Mouse (Mus musculus) adrenal gland, adult 2 months (tissue): ENCODE measurements around the gene Btnl4. TPM values are rescaled to one million over a fixed set of nuclear protein-coding genes. Genes with fewer than 3 reads are reported as not detected.
"Not testable (repeated sequence)": the region's sequence is repeated elsewhere in the genome, so short reads cannot be mapped to it uniquely, and the experiment has no call there.

Experiments
- DNase-seq: peaks from one replicate; pipeline ENCODE4 v3.0.0; 2021
- long read RNA-seq: library from polyadenylated mRNA; stranded (forward); transcript quantifications from one replicate; pipeline ENCODE4 v2.0.0, GENCODE M21; 2021
- polyA plus RNA-seq: library from polyadenylated mRNA; depleted of rRNA; stranded (reverse); fragments of >200 nt; gene quantifications from 2 replicates; pipeline ENCODE4 v1.2.3, GENCODE M21; 2012; rRNA removed
- total RNA-seq, 2 experiments: library from RNA; stranded (reverse); gene quantifications; 2 replicates each; pipeline ENCODE4 v1.2.3; 2021

Btnl4 gene
- not detected for total RNA-seq
- polyA plus RNA-seq = 0.06 TPM in 2 replicates
- long read RNA-seq = 0 reads

DNA sequence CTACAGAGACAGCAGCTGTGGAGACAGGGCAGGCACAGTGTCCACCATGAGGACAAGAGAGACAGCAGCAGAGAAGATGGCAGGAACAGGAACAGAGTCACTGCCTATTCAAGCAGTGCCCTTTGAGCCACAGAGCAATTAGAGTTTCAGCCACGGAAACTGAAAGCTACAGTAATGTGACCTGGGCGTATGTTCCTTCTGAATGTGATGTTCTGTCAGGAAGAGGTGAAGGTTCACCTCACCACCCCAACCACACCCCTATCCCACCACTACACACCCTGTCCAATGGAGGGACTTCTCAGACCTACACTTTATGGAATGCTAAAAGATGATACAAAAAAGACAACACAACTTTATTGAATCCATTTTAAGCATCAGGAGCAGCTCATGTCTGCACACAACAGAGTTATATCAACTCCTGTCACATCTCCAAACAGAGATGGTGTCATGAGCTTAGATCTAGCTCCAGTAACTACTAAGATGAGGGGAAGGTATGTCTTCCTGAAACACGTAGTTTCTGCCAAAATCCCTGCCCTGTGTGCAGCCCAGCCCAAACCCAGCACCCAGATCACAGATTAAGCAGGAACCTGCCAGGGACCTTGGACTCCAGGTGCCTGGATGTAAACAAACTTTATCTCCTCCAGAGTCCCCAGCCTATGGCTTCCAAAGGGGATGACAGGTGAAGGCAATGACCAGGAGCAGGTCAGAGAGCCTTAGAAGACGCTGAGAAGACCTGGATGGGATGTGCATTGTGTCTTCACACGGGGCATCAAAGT is at the start of gene Btnl4:
Gene Btnl4, minus strand, starts transcription at position 81 of the 776 bp plus-strand sequence.
- not testable (repeated sequence) for DNase-seq

DNA sequence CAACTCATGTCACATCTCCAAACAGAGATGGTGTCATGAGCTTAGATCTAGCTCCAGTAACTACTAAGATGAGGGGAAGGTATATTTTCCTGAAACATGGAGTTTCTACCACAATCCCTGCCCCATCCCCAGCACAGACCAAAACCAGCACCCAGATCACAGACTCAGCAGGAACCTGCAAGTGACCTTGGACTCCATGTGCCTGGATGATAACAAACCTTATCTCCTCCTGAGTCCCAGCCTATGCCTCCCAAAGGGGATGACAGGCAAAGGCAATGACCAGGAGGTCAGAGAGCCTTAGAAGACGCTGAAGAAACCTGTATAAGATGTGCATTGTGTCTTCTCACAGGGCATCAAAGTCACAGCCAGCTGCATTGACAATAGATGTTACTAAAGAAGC is 41.9 kb upstream of the Btnl4 start:
- DNase-seq = no peak

GRCm38 (mm10) chr17:34518571-34518970 is 41.5 kb upstream of the Btnl4 start:
- not testable (repeated sequence) for DNase-seq

GRCm38 (mm10) chr17:34517795-34518194 is 40.7 kb upstream of the Btnl4 start:
- DNase-seq = no peak

DNA sequence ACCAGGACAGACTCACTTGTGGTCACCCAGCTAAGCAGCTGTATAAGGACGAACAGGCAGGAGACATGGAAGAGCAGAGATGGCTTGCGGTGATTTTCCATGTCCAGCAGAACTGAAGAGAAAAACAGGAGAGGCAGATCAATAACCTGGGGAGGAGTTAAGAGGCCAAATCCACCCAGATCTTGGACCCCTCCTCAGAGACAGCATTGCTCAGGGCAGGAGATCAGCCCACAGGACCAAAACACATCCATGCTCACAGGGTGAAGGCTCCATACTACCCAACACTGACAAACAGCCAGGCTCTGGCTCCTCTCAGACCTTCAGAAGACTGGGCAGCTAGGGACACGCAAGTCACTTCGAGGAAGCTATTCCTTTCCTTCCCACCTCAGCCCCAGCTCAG is 40.1 kb upstream of the Btnl4 start, which contains the start of gene Btnl6:
Gene Btnl6, minus strand, starts transcription at position 101 of the 400 bp plus-strand sequence.
- no peak for DNase-seq

DNA sequence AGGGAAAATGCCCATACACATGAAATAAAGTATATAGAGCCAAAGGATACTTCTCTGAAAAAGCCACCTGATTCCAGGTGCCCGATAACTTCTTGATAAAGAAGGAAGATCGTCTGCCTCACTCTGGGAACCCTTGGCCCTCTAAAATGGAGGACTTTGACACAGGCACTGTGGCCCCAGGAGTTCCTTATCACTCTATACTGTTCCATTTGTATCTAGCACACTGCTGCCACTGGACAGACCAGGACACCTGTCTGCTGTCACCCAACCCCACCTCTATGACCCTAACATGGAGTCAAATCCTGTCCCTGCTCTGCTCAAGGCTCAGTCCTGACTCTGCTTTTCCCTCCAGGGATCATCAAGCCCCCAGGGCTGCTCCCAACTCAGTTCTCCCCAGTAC is 39.4 kb upstream of the Btnl4 start:
- DNase-seq = no peak

- not testable (repeated sequence) for DNase-seq
Measured at GRCm38 (mm10) chr17:34511723-34512122, 34.6 kb upstream of the Btnl4 start.

DNA sequence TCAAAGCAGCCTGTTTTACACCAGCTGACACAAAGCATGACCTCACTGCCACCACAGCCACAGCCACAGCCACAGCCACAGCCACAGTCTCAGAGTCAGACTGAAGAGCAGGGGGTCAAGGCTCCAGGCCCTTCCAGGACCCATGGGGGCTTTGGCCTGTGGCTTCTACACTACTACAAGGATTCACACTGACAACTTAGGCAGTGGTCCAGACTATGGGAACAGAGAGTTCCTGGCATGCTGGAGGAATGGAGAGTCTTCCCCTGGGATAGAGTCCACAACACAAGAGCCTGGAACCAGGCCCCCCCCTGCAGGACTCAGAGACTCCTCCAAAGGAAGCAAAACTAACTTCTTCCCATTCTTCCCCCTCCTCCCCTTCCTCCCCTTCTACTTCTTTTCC is 30.5 kb upstream of the Btnl4 start:
- DNase-seq = no peak

DNA sequence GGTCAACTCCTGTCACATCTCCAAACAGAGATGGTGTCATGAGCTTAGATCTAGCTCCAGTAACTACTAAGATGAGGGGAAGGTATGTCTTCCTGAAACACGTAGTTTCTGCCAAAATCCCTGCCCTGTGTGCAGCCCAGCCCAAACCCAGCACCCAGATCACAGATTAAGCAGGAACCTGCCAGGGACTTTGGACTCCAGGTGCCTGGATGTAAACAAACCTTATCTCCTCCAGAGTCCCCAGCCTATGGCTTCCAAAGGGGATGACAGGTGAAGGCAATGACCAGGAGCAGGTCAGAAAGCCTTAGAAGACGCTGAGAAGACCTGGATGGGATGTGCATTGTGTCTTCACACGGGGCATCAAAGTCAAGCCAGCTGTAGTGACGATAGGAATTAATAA is 20.6 kb upstream of the Btnl4 start:
- not testable (repeated sequence) for DNase-seq

DNA sequence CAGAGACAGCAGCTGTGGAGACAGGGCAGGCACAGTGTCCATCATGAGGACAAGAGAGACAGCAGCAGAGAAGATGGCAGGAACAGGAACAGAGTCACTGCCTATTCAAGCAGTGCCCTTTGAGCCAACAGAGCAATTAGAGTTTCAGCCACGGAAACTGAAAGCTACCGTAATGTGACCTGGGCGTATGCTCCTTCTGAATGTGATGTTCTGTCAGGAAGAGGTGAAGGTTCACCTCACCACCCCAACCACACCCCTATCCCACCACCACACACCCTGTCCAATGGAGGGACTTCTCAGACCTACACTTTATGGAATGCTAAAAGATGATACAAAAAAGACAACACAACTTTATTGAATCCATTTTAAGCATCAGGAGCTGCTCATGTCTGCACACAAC is 20.2 kb upstream of the Btnl4 start:
- DNase-seq = not testable (repeated sequence)

GRCm38 (mm10) chr17:34496539-34496938 is 19.4 kb upstream of the Btnl4 start:
- DNase-seq = no peak

DNA sequence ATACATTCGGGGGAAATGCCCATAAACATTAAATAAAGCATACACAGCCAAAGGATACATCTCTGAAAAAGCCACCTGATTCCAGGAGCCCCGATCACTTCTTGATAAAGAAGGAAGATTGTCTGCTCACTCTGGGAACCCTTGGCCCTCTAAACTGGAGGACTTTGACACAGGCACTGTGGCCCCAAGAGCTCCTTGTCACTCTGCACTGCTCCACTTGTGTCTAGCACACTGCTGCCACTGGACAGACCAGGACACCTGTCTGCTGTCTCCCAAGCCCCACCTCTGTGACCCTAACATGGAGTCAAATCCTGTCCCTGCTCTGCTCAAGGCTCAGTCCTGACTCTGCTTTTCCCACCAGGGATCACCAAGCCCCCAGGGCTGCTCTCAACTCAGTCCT is 18.0 kb upstream of the Btnl4 start:
- not testable (repeated sequence) for DNase-seq

DNA sequence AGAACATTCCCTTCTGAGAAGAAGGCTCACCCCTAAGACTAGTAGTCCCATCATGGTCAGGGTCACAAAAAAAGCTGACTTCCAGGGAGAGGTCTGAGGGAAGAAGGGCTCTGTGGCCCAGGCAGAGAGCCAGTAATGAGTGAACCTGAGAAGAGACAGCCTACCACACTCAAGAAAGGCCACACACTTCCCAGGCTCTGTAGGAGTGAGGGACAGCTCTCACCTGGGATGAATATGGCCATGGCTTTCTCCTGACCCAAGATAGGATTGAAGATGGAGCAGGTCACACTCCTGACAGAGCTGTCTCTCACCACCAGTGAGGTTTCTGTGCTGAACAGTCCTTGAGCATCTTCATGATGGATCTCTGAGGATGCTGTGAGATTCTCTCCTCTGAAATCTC is 15.7 kb upstream of the Btnl4 start:
- DNase-seq = no peak

GRCm38 (mm10) chr17:34476427-34476826 is 691 bp downstream of the Btnl4 start:
- no peak for DNase-seq

DNA sequence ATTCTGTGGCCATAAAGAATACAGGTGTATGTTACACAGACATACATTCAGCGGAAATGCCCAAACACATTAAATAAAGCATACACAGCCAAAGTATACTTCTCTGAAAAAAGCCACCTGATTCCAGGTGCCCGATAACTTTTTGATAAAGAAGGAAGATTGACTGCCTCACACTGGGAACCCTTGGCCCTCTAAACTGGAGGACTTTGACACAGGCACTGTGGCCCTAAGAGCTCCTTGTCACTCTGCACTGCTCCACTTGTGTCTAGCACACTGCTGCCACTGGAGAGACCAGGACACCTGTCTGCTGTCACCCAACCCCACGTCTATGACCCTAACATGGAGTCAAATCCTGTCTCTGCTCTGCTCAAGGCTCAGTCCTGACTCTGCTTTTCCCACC is 2.1 kb downstream of the Btnl4 start:
- DNase-seq = no peak

- DNase-seq = no peak
Measured at GRCm38 (mm10) chr17:34470491-34470890, 6.6 kb downstream of the Btnl4 start.

DNA sequence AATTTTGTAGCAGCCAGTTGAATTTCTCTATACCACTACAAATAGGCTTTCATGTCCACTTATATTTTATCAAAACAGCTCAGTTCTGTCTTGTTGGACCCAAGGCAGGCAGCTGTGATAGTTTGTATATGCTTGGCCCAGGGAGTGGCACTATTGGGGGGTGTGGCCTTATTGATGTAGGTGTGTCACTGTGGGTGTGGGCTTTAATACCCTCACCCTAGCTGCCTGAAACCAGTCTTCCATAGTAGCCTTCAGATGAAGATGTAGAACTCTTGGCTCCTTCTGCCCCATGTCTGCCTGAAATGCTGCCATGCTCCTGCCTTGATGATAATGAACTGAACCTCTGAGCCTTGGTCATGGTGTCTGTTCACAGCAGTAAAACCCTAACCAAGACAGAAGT is 11.2 kb downstream of the Btnl4 start:
- not testable (repeated sequence) for DNase-seq

GRCm38 (mm10) chr17:34459255-34459654 is 17.9 kb downstream of the Btnl4 start:
- no peak for DNase-seq

DNA sequence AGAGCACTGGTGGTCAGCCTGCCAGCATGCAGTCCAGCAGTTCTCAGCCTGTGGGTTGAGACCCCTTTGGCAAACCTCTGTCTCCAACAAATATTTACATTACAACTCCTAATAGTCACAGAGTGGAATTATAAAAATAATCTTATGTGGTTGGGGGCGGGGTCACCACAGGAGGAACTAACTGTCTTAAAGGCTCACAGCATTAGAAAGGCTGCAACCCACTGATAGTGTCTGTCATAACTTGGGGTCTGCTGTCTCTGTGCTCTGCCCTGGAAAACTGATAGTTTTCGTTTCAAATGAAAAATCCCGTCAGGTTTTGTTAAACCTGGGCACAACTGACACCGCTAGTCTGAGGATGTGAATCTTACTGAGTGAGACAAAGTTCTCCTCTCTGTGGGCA is 19.4 kb downstream of the Btnl4 start:
- no peak for DNase-seq

DNA sequence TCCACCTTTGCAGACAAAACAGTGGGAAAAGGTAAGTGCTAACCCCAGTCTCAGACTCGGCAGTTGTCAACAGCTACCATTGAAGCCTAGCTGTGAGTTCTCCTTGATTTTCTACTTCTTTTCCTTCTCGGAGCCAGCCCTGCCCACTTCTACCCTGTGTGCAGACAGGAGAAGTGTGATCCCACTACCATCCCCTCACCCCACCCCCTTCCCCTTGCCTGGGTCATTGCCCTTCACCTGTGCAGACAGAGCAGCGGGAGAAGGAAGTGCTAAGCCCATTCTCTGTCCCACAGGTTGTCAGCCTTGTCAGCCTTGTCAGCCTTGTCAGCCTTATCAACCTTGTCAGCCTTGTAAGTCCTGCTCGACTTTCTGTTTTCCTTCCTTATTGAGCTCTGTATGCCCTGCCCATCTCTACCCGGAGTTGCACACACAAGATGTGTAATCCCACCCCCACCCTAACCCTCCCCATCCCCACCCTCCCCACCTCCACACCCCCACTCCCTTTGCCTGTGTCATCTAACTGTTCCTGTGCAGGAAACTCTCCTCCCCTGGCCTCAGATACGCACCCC is 28.6 kb downstream of the Btnl4 start:
- DNase-seq = no peak

GRCm38 (mm10) chr17:34441990-34442389 is 35.1 kb downstream of the Btnl4 start:
- no peak for DNase-seq

DNA sequence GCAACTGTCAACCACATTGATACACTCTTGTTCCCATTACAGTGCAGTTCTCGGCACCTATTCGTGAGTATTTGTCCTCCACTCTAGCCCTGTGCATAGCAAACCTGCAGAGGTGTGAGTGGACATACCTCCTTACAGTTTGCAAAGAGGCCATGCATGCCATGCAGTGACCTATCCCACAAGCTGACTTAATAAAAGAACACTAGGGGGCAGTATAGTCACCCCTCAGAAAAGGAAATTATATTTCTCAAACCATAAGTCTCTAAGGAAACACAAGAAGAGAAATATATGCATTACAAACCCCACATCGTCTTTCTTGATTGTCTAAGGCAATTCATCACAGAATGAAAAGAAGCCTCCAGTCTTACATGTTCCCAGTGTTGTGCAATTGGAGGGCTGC is 37.3 kb downstream of the Btnl4 start:
- DNase-seq = no peak

DNA sequence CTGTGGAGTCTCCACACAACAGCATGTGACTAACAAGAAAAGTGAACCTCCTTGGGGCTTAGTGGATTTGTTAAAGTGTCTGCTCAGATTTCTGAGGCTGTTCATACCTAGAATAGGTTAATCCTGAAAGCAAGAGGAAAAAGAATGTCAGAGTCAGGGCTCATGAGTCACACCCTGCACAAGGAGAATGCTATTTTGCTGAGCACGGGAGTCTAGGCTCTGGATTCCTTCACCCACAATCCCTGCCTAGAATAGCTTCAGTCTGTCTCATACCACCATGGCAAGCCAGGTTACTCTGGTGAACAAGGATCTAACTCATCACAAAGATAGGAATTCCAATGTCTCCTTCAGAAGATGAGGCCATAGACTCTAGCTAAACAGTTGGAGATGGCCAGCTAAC is 38.5 kb downstream of the Btnl4 start:
- no peak for DNase-seq

DNA sequence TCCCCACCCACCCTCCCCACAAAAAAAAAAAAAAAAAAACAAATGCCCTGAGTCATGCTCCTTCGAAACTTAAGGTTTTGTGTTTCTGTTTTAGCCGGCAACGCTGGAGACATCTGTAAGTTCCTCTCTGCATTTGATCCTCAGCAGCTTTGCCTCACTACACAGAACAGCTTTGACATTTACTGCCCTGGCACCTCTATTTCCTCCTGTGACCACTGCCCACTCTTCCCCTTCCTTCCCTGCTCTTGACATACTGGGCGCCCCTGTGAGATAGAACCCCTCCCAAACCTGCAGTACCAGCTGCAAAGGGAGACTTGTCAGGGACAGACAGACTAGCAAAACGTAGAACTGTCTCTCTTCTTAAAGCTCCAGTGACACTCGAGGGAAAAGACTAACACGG is 39.5 kb downstream of the Btnl4 start:
- DNase-seq = no peak
